Mouse (Mus musculus) stomach, postnatal 0 days (tissue): ENCODE data around the gene Cpped1.

Experiments used
- CTCF ChIP-seq: IDR thresholded peaks from 2 replicates; pipeline ENCODE4 v1.5.1; 2016; ENCODE audit warnings: antibody characterized with exemption, low read depth, mild to moderate bottlenecking, moderate library complexity
- EP300 ChIP-seq: optimal IDR thresholded peaks from 2 replicates; pipeline ENCODE3; 2016; ENCODE audit warnings: antibody characterized with exemption

- TF ChIP-seq EP300 (no peak), CTCF (no peak)
Observed at GRCm38 (mm10) chr16:11801960-11802539, 107.2 kb downstream of the Cpped1 start.
